Mouse (Mus musculus) CH12.LX (cell line): ENCODE results near the gene Meis2. TPM values are rescaled to one million over a fixed set of nuclear protein-coding genes. Genes with fewer than 3 reads are reported as not detected.

Experiments
- DNase-seq: peaks from one replicate; pipeline ENCODE4 v3.0.0-alpha.2; 2013; ENCODE audit errors: extremely low read depth
- H3K27ac ChIP-seq: 2 replicates; pipeline ENCODE4 v1.5.1; 2012; ENCODE audit warnings: low read depth, mild to moderate bottlenecking, control low read depth, moderate library complexity; ENCODE audit not compliant: insufficient read depth
- H3K27me3 ChIP-seq: replicated peaks from 2 replicates; pipeline ENCODE3; 2012; ENCODE audit warnings: inconsistent platforms
- H3K36me3 ChIP-seq, 2 experiments: replicated peaks in 1 of 2; 2 replicates each; pipeline versions ENCODE3 to v1.6.1; 2012; ENCODE audit warnings: inconsistent platforms in 1 of 2, low read length in 1 of 2, mild to moderate bottlenecking in 1 of 2, mixed read lengths in 1 of 2, moderate library complexity in 1 of 2; ENCODE audit not compliant: control insufficient read depth in 1 of 2, insufficient read depth in 1 of 2
- H3K4me1 ChIP-seq, 2 experiments: 2 replicates each; pipeline ENCODE4 v1.6.1; 2012; ENCODE audit warnings: inconsistent platforms in 1 of 2, moderate library complexity in 1 of 2; ENCODE audit not compliant: insufficient read depth in 2 of 2, control insufficient read depth in 1 of 2
- H3K4me2 ChIP-seq: 2 replicates; pipeline ENCODE4 v1.6.1; 2012; ENCODE audit warnings: low read depth, mild to moderate bottlenecking, control low read depth; ENCODE audit not compliant: poor library complexity, insufficient read depth, severe bottlenecking
- H3K4me3 ChIP-seq, 3 experiments: fragments of 150-350 bp in 1 of 3; sonication (generic) in 1 of 3; replicated peaks in 1 of 3; 2 replicates each; pipeline versions ENCODE3 to v1.5.1; 2011 to 2012; ENCODE audit warnings: low read depth in 2 of 3, low read length in 2 of 3, mild to moderate bottlenecking in 2 of 3, moderate library complexity in 2 of 3, control low read depth in 1 of 3, improper control_type of control experiment in 1 of 3, inconsistent platforms in 1 of 3, mixed read lengths in 1 of 3; ENCODE audit not compliant: poor library complexity in 1 of 3
- H3K79me2 ChIP-seq: replicated peaks from 2 replicates; pipeline ENCODE4 v1.6.1; 2012; ENCODE audit warnings: mild to moderate bottlenecking, moderate library complexity; ENCODE audit not compliant: control insufficient read depth, poor library complexity, insufficient read depth, severe bottlenecking; ENCODE audit errors: extremely low read depth
- H3K9ac ChIP-seq: 2 replicates; pipeline ENCODE4 v1.6.1; 2012; ENCODE audit warnings: low read depth, mild to moderate bottlenecking, control low read depth, moderate library complexity; ENCODE audit not compliant: insufficient read depth
- H3K9me3 ChIP-seq: replicated peaks from 2 replicates; pipeline ENCODE3; 2012; ENCODE audit warnings: low read length, inconsistent platforms, mixed read lengths
- CTCF ChIP-seq, 2 experiments: IDR thresholded peaks in 1 of 2; conservative IDR thresholded peaks in 1 of 2; 2 replicates each; pipeline ENCODE4 v1.5.1; 2011 to 2012; ENCODE audit warnings: low read depth in 2 of 2, low read length in 2 of 2, improper control_type of control experiment in 1 of 2, inconsistent platforms in 1 of 2, mild to moderate bottlenecking in 1 of 2, moderate library complexity in 1 of 2
- EP300 ChIP-seq: IDR thresholded peaks from 2 replicates; pipeline ENCODE4 v1.6.1; 2011; ENCODE audit warnings: low read length, improper control_type of control experiment
- GABPA ChIP-seq: IDR thresholded peaks from 2 replicates; pipeline ENCODE4 v1.6.1; 2012; ENCODE audit warnings: low read depth, low read length, improper control_type of control experiment, inconsistent platforms; ENCODE audit not compliant: insufficient replicate concordance
- IRF4 ChIP-seq: IDR thresholded peaks from 2 replicates; pipeline ENCODE4 v1.6.1; 2014; ENCODE audit warnings: low read depth, mild to moderate bottlenecking, inconsistent platforms, low read length, improper control_type of control experiment
- JUN ChIP-seq: IDR thresholded peaks from 2 replicates; pipeline ENCODE4 v1.6.1; 2011; ENCODE audit warnings: low read depth, mild to moderate bottlenecking, low read length, improper control_type of control experiment, moderate library complexity; ENCODE audit not compliant: insufficient read depth
- KAT2A ChIP-seq: IDR thresholded peaks from 2 replicates; pipeline ENCODE4 v1.6.1; 2012; ENCODE audit warnings: low read length, improper control_type of control experiment, inconsistent platforms; ENCODE audit not compliant: insufficient replicate concordance
- MAFK ChIP-seq: IDR thresholded peaks from 2 replicates; pipeline ENCODE4 v1.6.1; 2011; ENCODE audit warnings: low read length, improper control_type of control experiment; ENCODE audit not compliant: insufficient replicate concordance
- MAZ ChIP-seq: IDR thresholded peaks from 2 replicates; pipeline ENCODE4 v1.6.1; 2012; ENCODE audit warnings: low read depth, mild to moderate bottlenecking, inconsistent platforms, low read length, improper control_type of control experiment, moderate library complexity
- NELFE ChIP-seq: IDR thresholded peaks from 2 replicates; pipeline ENCODE4 v1.6.1; 2011; ENCODE audit warnings: low read depth, low read length, improper control_type of control experiment
- NRF1 ChIP-seq: IDR thresholded peaks from 2 replicates; pipeline ENCODE4 v1.6.1; 2014; ENCODE audit warnings: low read depth, mild to moderate bottlenecking, inconsistent platforms, low read length, improper control_type of control experiment, moderate library complexity
- POLR2AphosphoS2 ChIP-seq: IDR thresholded peaks from 2 replicates; pipeline ENCODE4 v1.6.1; 2011; ENCODE audit warnings: low read depth, low read length, improper control_type of control experiment
- RCOR1 ChIP-seq: conservative IDR thresholded peaks from 2 replicates; pipeline ENCODE4 v1.6.1; 2012; ENCODE audit warnings: low read depth, mild to moderate bottlenecking, inconsistent platforms, low read length, improper control_type of control experiment
- SIN3A ChIP-seq: IDR thresholded peaks from 2 replicates; pipeline ENCODE4 v1.6.1; 2012; ENCODE audit warnings: low read length, improper control_type of control experiment, inconsistent platforms
- TCF12 ChIP-seq: IDR thresholded peaks from 2 replicates; pipeline ENCODE4 v1.6.1; 2014; ENCODE audit warnings: low read depth, mild to moderate bottlenecking, inconsistent platforms, low read length, improper control_type of control experiment
- UBTF ChIP-seq: IDR thresholded peaks from 2 replicates; pipeline ENCODE4 v1.6.1; 2012; ENCODE audit warnings: low read depth, mild to moderate bottlenecking, inconsistent platforms, low read length, improper control_type of control experiment, moderate library complexity
- USF2 ChIP-seq: conservative IDR thresholded peaks from 2 replicates; pipeline ENCODE4 v1.6.1; 2011; ENCODE audit warnings: low read depth, low read length, improper control_type of control experiment
- ZC3H11A ChIP-seq: IDR thresholded peaks from 2 replicates; pipeline ENCODE4 v1.6.1; 2012; ENCODE audit warnings: low read depth, mild to moderate bottlenecking, inconsistent platforms, low read length, improper control_type of control experiment
- ZKSCAN1 ChIP-seq: IDR thresholded peaks from 2 replicates; pipeline ENCODE4 v1.6.1; 2012; ENCODE audit warnings: low read depth, inconsistent platforms, low read length, improper control_type of control experiment, borderline replicate concordance
- ZMIZ1 ChIP-seq: IDR thresholded peaks from 2 replicates; pipeline ENCODE4 v1.6.1; 2012; ENCODE audit warnings: low read depth, mild to moderate bottlenecking, inconsistent platforms, low read length, improper control_type of control experiment
- ZNF384 ChIP-seq: IDR thresholded peaks from 2 replicates; pipeline ENCODE4 v1.6.1; 2012; ENCODE audit warnings: low read depth, low read length, improper control_type of control experiment, inconsistent platforms
- dilution Hi-C: fragments of 300-500 bp; cut with MboI; formaldehyde crosslinking; loops from 2 replicates; pipeline ENCODE4 v1.14.3; 2020; ENCODE audit warnings: low sequenced_read_pairs; ENCODE audit not compliant: extremely low pct_unique_long_range_greater_than_20kb, extremely low pct_ligation_motif_present
- in situ Hi-C: fragments of 300-500 bp; cut with MboI; formaldehyde crosslinking; loops from 3 replicates; pipeline ENCODE4 v1.14.3; 2019; ENCODE audit warnings: low sequenced_read_pairs, low pct_ligation_motif_present, low pct_unique_long_range_greater_than_20kb, mixed read lengths
- polyA plus RNA-seq: library from polyadenylated mRNA; unstranded; fragments of >175 nt; gene quantifications from 2 replicates; pipeline ENCODE4 v1.2.1, GENCODE M21; 2012; ENCODE audit warnings: low read depth; ENCODE audit not compliant: insufficient read length
- total RNA-seq, 2 experiments: library from RNA; depleted of rRNA; stranded (reverse); fragments of 300-350 nt in 1 of 2; fragments of >200 nt in 1 of 2; gene quantifications; 2 replicates each; pipeline ENCODE4 v1.2.3; 2012 to 2014

The Meis2 gene
- total and polyA plus RNA-seq, 3 experiments = not detected

DNA sequence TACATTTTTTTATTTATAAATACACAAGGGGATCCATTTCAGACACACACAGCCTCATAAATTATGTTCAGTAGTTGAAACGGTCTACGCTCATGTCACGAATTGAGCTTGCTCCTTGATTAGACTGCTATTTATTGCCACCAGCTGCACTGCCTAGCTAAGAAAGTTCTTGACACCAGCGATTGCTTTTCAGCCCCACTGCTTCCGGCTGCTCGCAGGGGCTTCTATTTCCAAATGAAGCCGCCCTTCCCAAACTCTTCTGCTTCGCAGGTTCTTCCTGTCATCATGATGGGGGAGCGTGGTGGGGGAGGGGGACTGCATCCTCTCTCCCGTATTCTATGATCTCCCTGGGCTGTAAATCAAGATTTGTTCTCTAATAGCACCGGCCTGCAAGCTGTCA is 252.3 kb downstream of the Meis2 start:
- Histone ChIP-seq H3K36me3 (no peaks in the 10 kb centered on the region), H3K4me1 (no peaks in the 10 kb centered on the region), H3K9me3 (no peaks in the 10 kb centered on the region), H3K27me3 (no peaks in the 10 kb centered on the region), H3K4me3 (no peak overlapping the region), H3K79me2 (no peaks in the 10 kb centered on the region), H3K27ac (no peak overlapping the region), H3K4me2 (no peak overlapping the region), H3K9ac (no peak overlapping the region)
- no peak for DNase-seq
- dilution Hi-C loops (no loop called here), in situ Hi-C loops (no loop called here)
- TF ChIP-seq TCF12 = no peak
- no peak for TF ChIP-seq NELFE
- TF ChIP-seq SIN3A = no peak
- TF ChIP-seq MAFK = no peak
- no peak for TF ChIP-seq ZKSCAN1
- TF ChIP-seq NRF1 = no peak
- TF ChIP-seq MAZ = no peak
- no peak for TF ChIP-seq RCOR1
- no peak for TF ChIP-seq EP300
- no peak for TF ChIP-seq POLR2AphosphoS2
- no peak for TF ChIP-seq KAT2A
- TF ChIP-seq JUN = no peak
- TF ChIP-seq GABPA = no peak
- TF ChIP-seq USF2 = no peak
- no peak for TF ChIP-seq UBTF
- no peak for TF ChIP-seq IRF4
- no peak for TF ChIP-seq ZC3H11A
- no peak for TF ChIP-seq ZNF384
- TF ChIP-seq ZMIZ1 = no peak
- no peak for TF ChIP-seq CTCF (conservative IDR thresholded peaks at IDR 0.05 in 1 of 2, IDR thresholded peaks at IDR 0.05 in 1 of 2; ENCODE audit: low read depth in 2 of 2, low read length in 2 of 2)
